Mouse (Mus musculus) hematopoietic stem cell, adult 5-6 weeks (primary cell): ENCODE data around the gene Gm8246. TPM values are rescaled to one million over a fixed set of nuclear protein-coding genes. Genes with fewer than 3 reads are reported as not detected.
"Not testable (repeated sequence)": the region's sequence is repeated elsewhere in the genome, so short reads cannot be mapped to it uniquely, and the experiment has no call there.

Experiments used
- ATAC-seq, 2 experiments: fragments of 125-278 bp in 1 of 2; replicated peaks in 1 of 2; 2 replicates each; pipeline ENCODE4 v1.8.0; 2016 to 2017; ENCODE audit warnings: inconsistent platforms in 2 of 2, mild to moderate bottlenecking in 2 of 2, moderate number of reproducible peaks in 2 of 2, low read depth in 1 of 2, moderate TSS enrichment in 1 of 2; ENCODE audit not compliant: low FRiP score in 2 of 2, poor library complexity in 2 of 2, severe bottlenecking in 2 of 2, insufficient read depth in 1 of 2, low TSS enrichment in 1 of 2
- total RNA-seq: library from RNA; stranded (forward); fragments of 172-1452, 232-1000 nt; gene quantifications from 2 replicates; pipeline ENCODE4 v1.2.3, GENCODE M21; 2017

The Gm8246 gene
- not detected in 2 replicates for total RNA-seq

DNA sequence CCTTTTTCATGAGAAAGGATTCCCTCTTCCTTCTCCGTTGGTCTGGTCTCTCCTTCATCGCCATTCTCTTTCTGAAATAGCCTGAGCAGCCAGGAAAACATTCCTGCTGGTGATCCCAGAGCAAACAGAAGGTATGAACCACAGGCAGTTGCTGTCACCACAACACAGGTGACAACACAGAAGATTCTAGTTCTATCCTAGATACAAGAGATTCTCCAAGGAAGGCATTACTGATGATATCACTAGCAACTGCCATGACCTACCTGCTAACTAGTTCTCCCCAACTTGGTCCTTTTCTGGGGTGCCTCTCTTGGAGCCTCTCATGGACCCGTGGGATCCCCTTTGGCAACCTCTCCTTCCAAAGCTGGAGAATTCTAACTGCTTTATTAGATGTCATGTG lies at the start of gene Gm8246:
TSS of gene Gm8246 (minus strand) at position 101 of the 400 bp plus-strand sequence.
- ATAC-seq, result not testable (repeated sequence)

DNA sequence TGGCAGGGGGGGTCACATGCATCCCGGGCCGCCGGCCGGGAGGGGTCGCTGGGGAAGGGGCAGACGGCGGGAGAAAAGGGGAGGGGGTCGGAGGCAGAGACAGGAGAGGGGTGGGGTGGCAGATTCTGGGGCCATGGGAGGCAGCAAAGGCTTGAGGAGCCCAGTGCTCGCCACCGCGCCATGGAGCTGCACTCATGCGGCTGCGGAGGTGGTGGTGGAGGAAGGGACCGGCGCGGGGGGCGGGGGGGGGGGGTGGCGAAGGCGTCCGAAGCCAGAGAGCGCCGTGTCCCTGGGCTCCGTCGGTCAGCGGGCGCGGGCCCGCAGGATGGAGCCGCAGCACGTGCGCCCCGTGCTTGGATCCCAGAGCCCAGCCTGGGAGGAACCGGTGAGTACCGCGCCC lies 23.7 kb upstream of the Gm8246 start, which contains the start of gene Gm3488:
TSS of gene Gm3488 (plus strand) at position 301 of the 400 bp plus-strand sequence.
- ATAC-seq, result not testable (repeated sequence)

- not testable (repeated sequence) for ATAC-seq
These were observed 6.3 kb upstream of the Gm8246 start, which contains the start of gene Gm3187 for GRCm38 (mm10) chr14:5483907-5484306. Gm3187 (plus strand) TSS chr14:5484207.

DNA sequence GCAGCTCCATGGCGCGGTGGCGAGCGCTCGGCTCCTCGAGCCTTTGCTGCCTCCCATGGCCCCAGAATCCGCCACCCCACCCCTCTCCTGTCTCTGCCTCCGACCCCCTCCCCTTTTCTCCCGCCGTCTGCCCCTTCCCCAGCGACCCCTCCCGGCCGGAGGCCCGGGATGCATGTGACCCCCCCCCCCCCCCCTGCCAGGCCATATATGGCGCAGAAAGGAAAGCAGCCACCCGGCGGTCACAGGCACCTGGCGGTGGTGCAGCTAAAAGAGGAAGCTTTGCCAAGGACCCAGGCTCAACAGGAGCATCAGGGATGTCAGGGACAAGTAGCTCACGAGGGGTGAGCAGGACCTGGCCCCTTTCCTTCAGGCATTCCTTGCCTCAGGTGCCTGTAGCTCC lies 17.2 kb downstream of the Gm8246 start:
- not testable (repeated sequence) for ATAC-seq

GRCm38 (mm10) chr14:5455367-5455766 lies 22.3 kb downstream of the Gm8246 start, which contains the start of gene Gm3194:
Gm3194 (minus strand) TSS chr14:5455467.
- ATAC-seq, result not testable (repeated sequence)

Other genes with a start within 250 kb of the Gm8246 start
- 0.99 TPM in 1 of 2 replicates, not detected in the other for gene Gm3526, start 217.2 kb downstream of the Gm8246 start, total RNA-seq
- not detected in 2 replicates for gene Gm3542, start 142.9 kb downstream of the Gm8246 start, total RNA-seq
- not detected in 2 replicates for gene Gm3500, start 88.8 kb downstream of the Gm8246 start, total RNA-seq
- gene Gm3194, start 22.4 kb downstream of the Gm8246 start, total RNA-seq, result 1.7 and 2.6 TPM in 2 replicates
- not detected in 2 replicates for gene Gm3187, start 6.4 kb upstream of the Gm8246 start, total RNA-seq
- gene Gm3488, start 23.8 kb upstream of the Gm8246 start, total RNA-seq, result 1.5 and 1.8 TPM in 2 replicates
- gene Gm3532, start 60.7 kb upstream of the Gm8246 start, total RNA-seq, result not detected in 2 replicates
- not detected in 2 replicates for gene Gm8265, start 155.2 kb upstream of the Gm8246 start, total RNA-seq
- not detected in 2 replicates for gene Gm9603, start 209.6 kb upstream of the Gm8246 start, total RNA-seq